Mouse (Mus musculus): ENCODE measurements around the gene Ppbp. TPM values are rescaled to one million over a fixed set of nuclear protein-coding genes. Genes with fewer than 3 reads are reported as not detected.

Ppbp gene
- total RNA-seq (2021) = 1 to 10 TPM; 1.5 to 2.7 TPM
- long read RNA-seq, experiment 1 = 0 reads
- long read RNA-seq, experiment 2 = 0 reads

GRCm38 (mm10) chr5:90768218-90768617, at the start of gene Ppbp:
TSS of gene Ppbp (plus strand) at chr5:90768518.
- no peak for DNase-seq

- DNase-seq = no peak
Observed at GRCm38 (mm10) chr5:90722656-90723055, 45.7 kb upstream of the Ppbp start.

- no peak for DNase-seq
Observed at GRCm38 (mm10) chr5:90728254-90728653, 40.1 kb upstream of the Ppbp start.

- DNase-seq = peak; percentile 4 to 18
Observed at GRCm38 (mm10) chr5:90731480-90731879, 36.8 kb upstream of the Ppbp start.

- peak in 1 of 2 experiments; percentile 2 for DNase-seq
Observed at GRCm38 (mm10) chr5:90742029-90742428, 26.3 kb upstream of the Ppbp start.

- DNase-seq = no peak
Observed at GRCm38 (mm10) chr5:90753934-90754333, 14.4 kb upstream of the Ppbp start.

GRCm38 (mm10) chr5:90758020-90758605, 10.2 kb upstream of the Ppbp start:
- no peak for DNase-seq

- DNase-seq = no peak
Observed at GRCm38 (mm10) chr5:90759077-90760065, 8.9 kb upstream of the Ppbp start, which contains the start of gene Cxcl5. TSS of gene Cxcl5 (plus strand) at chr5:90759360.

GRCm38 (mm10) chr5:90760303-90760702, 8.0 kb upstream of the Ppbp start:
- no peak for DNase-seq

GRCm38 (mm10) chr5:90760844-90761243, 7.5 kb upstream of the Ppbp start:
- no peak for DNase-seq

GRCm38 (mm10) chr5:90761834-90762233, 6.5 kb upstream of the Ppbp start:
- no peak for DNase-seq

GRCm38 (mm10) chr5:90763912-90764665, 4.2 kb upstream of the Ppbp start:
- DNase-seq = no peak

- DNase-seq = no peak
Observed at GRCm38 (mm10) chr5:90765821-90766606, 2.3 kb upstream of the Ppbp start.

- DNase-seq = no peak
Observed at GRCm38 (mm10) chr5:90771369-90771768, 3.1 kb downstream of the Ppbp start.

- peak; percentile 33 to 35 for DNase-seq
Observed at GRCm38 (mm10) chr5:90771880-90772653, 3.7 kb downstream of the Ppbp start, which contains the start of gene Pf4. TSS of gene Pf4 (plus strand) at chr5:90772435.

- DNase-seq = no peak
Observed at GRCm38 (mm10) chr5:90775562-90775961, 7.2 kb downstream of the Ppbp start.

GRCm38 (mm10) chr5:90777621-90778020, 9.3 kb downstream of the Ppbp start:
- no peak for DNase-seq

- no peak for DNase-seq
Observed at GRCm38 (mm10) chr5:90778856-90779255, 10.5 kb downstream of the Ppbp start.

GRCm38 (mm10) chr5:90783697-90784096, 15.4 kb downstream of the Ppbp start:
- DNase-seq = no peak

Measured in adrenal gland, postnatal 36 days (tissue).